Mouse (Mus musculus) limb, embryonic 14.5 days (tissue): ENCODE measurements at regions not wholly inside any gene's neighbourhood (a gene's known extent, or its start where the extent isn't known, plus 50 kb on each side); places are given as distances from the start of the nearest gene placed in this dataset.
A peak's percentile ranks its signal among the peaks of the same experiment; 100 is the strongest.

ENCODE experiments used
- ATAC-seq: fragments of 200-750 bp; cut with Nextera tagmentation; 2 replicates; pipeline ENCODE4 v1.8.0; 2017; ENCODE audit warnings: low read depth, moderate number of reproducible peaks, moderate TSS enrichment; ENCODE audit not compliant: low FRiP score
- DNase-seq: peaks from one replicate; pipeline ENCODE4 v3.0.0-alpha.2; 2015; ENCODE audit warnings: low spot score
- H3K27ac ChIP-seq: fragments of 300-500 bp; sonication (generic); replicated peaks from 2 replicates; pipeline ENCODE4 v1.5.1; 2014; ENCODE audit warnings: low read depth, mild to moderate bottlenecking, low read length, moderate library complexity, mixed read lengths
- H3K27me3 ChIP-seq: fragments of 300-500 bp; sonication (generic); 2 replicates; pipeline ENCODE4 v1.6.1; 2014; ENCODE audit warnings: low read length, mixed read lengths; ENCODE audit not compliant: control insufficient read depth, insufficient read depth
- H3K36me3 ChIP-seq: fragments of 300-500 bp; sonication (generic); 2 replicates; pipeline ENCODE4 v1.6.1; 2014; ENCODE audit warnings: mild to moderate bottlenecking, low read length, moderate library complexity, mixed read lengths; ENCODE audit not compliant: control insufficient read depth, insufficient read depth
- H3K4me1 ChIP-seq: fragments of 300-500 bp; sonication (generic); 2 replicates; pipeline ENCODE4 v1.6.1; 2014; ENCODE audit warnings: antibody characterized with exemption, low read length, mixed read lengths; ENCODE audit not compliant: control insufficient read depth, insufficient read depth
- H3K4me2 ChIP-seq: fragments of 300-500 bp; sonication (generic); replicated peaks from 2 replicates; pipeline ENCODE4 v1.6.1; 2014; ENCODE audit warnings: low read depth, mild to moderate bottlenecking, low read length, moderate library complexity; ENCODE audit not compliant: severe bottlenecking
- H3K4me3 ChIP-seq: fragments of 300-500 bp; sonication (generic); replicated peaks from 2 replicates; pipeline ENCODE4 v1.5.1; 2014; ENCODE audit warnings: low read length
- H3K9ac ChIP-seq: fragments of 300-500 bp; sonication (generic); 2 replicates; pipeline ENCODE4 v1.6.1; 2014; ENCODE audit warnings: mild to moderate bottlenecking, low read depth, low read length, moderate library complexity; ENCODE audit not compliant: severe bottlenecking
- H3K9me3 ChIP-seq: fragments of 300-500 bp; sonication (generic); 2 replicates; pipeline ENCODE4 v1.6.1; 2016; ENCODE audit warnings: low read length; ENCODE audit not compliant: control insufficient read depth
- POLR2A ChIP-seq: fragments of 200-500 bp; IDR thresholded peaks from 2 replicates; pipeline ENCODE4 v1.8.0; 2012; ENCODE audit warnings: inconsistent platforms, mild to moderate bottlenecking, moderate library complexity, borderline replicate concordance; ENCODE audit not compliant: insufficient read depth, insufficient read length; ENCODE audit errors: extremely low read depth
- WGBS: fragments of 180-500 bp; shearing (Covaris S2); extraction: QIAGEN DNeasy Blood & Tissue Kit; methylation state at CpG from one replicate; pipeline ENCODE4 v1.1.7; 2014; 5-methylcytosine and 5-hydroxymethylcytosine counted together

DNA sequence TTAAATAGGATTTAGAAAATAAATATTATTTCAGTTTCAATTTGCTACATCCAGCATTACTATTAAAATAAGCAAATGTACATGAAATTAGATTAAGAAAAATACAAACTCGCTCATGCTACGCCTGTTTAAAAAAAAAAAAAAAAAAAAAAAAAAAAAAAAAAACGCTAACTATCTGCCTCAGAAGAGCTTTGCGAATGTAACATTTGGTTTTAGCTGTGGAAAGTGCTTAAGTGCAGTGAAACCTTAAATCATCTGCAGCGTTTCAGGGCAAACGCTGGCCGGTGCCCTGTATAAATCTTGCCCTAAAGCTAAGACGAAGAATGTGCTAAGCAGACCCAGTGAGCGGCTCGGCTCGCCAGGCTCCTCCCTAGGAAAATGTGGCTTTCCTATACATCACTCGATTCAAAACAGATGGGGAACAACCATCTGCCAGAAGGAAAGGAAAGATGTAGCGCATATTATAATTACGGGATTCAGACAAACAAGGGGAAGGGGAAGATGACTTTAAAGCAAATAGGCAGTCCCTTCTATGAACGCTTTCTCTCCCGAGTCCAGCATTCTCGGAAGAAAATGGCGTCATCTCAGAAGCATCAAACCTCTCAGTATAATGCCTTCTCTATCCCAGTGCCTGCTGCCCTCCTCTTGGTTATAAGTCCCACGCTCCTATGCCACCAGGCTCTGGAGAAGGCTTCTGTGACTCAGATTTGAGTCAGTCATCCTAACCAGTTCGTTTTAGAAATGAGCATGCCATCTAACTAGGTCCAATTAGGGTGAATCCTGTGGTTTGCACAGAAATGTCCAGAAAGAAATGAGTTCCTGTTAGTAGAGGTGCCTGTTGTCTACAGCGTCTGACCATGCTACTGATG, 105.2 kb upstream of the Supt20 start:
- peak; percentile 90 for DNase-seq
- H3K9ac ChIP-seq = no peak overlapping the region
- H3K4me1 ChIP-seq = peaks cover 16% of the 10 kb centered on the region; the same call in 1 of the 2 replicates
- H3K4me3 ChIP-seq = peak overlapping the region; percentile 11
- no peaks in the 10 kb centered on the region for H3K27me3 ChIP-seq
- ATAC-seq = peak; percentile 86
- H3K36me3 ChIP-seq = no peaks in the 10 kb centered on the region
- WGBS = 30% methylated on average over 21 of the region's 21 CpGs
- H3K9me3 ChIP-seq = no peaks in the 10 kb centered on the region
- H3K27ac ChIP-seq = peak overlapping the region; percentile 75
- peak overlapping the region; percentile 44 for H3K4me2 ChIP-seq
- no peak for TF ChIP-seq POLR2A

DNA sequence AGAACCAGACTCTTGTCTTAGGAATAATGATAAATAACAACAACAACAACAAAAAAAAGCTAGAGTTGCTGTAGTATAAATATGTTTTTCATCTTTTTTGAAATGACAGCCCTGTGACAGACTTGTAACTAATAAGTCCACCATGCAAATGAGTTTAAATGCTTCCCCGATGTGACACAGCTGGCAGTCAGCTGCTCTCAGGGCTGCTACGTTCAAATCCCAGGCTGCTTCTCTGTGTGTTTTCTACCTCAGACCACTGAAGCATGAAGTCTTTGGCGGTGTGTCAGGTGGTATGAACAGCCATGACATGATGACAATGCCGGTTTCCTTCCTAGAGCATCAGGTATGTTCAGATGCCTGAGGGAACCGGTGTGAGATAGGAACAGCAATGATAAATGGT, 104.4 kb upstream of the Supt20 start:
- H3K27me3 ChIP-seq = no peaks in the 10 kb centered on the region
- no peak for DNase-seq
- no peaks in the 10 kb centered on the region for H3K9me3 ChIP-seq
- no peak overlapping the region for H3K9ac ChIP-seq
- peaks cover 19% of the 10 kb centered on the region; the same call in 1 of the 2 replicates for H3K4me1 ChIP-seq
- no peak overlapping the region for H3K4me3 ChIP-seq
- TF ChIP-seq POLR2A = no peak
- no peaks in the 10 kb centered on the region for H3K36me3 ChIP-seq
- no peak for ATAC-seq
- H3K27ac ChIP-seq = peak overlapping the region; percentile 75; the same call in 1 of the 2 replicates
- H3K4me2 ChIP-seq = no peak overlapping the region
- WGBS = 55% methylated on average over 5 of the region's 5 CpGs

DNA sequence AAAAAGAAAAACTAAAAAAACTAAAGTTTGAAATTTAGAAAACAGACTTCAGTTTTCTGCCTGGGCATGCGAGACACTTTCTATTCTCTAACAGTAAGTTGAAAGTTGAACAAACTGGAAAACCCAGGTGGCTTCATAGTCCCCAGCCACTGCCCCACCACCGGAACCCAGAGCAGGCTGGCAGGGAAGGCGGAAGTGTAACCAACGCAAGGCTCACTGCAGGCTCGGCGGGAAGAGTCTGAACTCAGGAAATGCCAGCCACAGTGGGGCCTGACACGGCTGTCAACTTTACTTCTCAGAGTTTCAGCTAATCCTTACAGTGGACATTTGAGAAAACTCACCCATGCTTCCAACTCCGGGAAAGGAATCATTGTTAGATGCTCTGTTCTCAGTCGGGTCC, 102.6 kb upstream of the Supt20 start:
- Histone ChIP-seq H3K9me3 (no peaks in the 10 kb centered on the region), H3K4me3 (no peak overlapping the region), H3K4me2 (no peak overlapping the region), H3K9ac (no peak overlapping the region), H3K27ac (no peak overlapping the region), H3K36me3 (no peaks in the 10 kb centered on the region), H3K27me3 (no peaks in the 10 kb centered on the region), H3K4me1 (peaks cover 19% of the 10 kb centered on the region; the same call in 1 of the 2 replicates)
- WGBS = 72% methylated on average over 9 of the region's 9 CpGs
- ATAC-seq (no peak), DNase-seq (no peak)
- no peak for TF ChIP-seq POLR2A

DNA sequence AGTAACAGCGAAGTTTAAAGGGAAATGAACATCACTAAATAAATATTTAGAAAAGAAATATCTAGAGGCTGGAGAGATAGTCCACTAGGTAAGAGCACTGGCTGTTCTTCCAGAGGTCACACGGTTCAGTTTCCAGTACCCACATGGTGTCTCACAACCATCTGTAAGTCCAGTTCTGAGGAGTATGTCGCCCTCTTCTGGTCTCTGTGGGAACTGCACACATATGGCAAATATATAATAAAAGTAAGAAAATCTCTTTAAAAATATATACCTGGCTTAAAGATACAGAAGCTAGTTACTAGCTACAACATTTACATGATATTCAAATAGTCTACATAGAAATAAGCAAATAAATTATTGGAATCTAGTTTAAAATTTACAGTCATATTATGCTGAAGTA, 101.4 kb upstream of the Supt20 start:
- no peak for TF ChIP-seq POLR2A
- Histone ChIP-seq H3K36me3 (no peaks in the 10 kb centered on the region), H3K27me3 (no peaks in the 10 kb centered on the region), H3K4me3 (no peak overlapping the region), H3K4me2 (no peak overlapping the region), H3K4me1 (peaks cover 19% of the 10 kb centered on the region; the same call in 1 of the 2 replicates), H3K9me3 (no peaks in the 10 kb centered on the region), H3K27ac (no peak overlapping the region), H3K9ac (no peak overlapping the region)
- 72% methylated on average over 3 of the region's 3 CpGs for WGBS
- no peak for ATAC-seq
- no peak for DNase-seq

DNA sequence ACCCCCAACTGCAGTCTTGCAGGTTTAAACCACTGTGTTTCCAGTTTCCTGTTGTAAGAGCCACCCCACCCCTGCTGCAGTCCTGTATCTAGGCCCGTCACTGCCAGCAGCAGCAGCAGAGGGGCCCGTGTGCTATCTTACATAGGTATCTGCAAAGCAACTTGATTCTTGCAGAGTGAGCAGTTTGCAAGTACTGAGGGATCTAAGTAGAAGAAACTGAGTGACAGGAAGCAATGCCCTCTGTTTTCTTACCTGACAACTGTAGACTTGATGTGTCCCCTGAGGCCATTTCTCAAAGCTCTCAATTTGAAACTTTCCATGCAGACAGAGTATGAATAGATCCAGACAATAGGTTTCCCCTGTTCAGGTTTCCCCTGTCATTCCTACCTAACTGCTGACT, 100.5 kb upstream of the Supt20 start:
- Histone ChIP-seq H3K27me3 (no peaks in the 10 kb centered on the region), H3K27ac (no peak overlapping the region), H3K36me3 (no peaks in the 10 kb centered on the region), H3K9me3 (no peaks in the 10 kb centered on the region), H3K4me1 (peaks cover 14% of the 10 kb centered on the region; the same call in 1 of the 2 replicates), H3K4me2 (no peak overlapping the region), H3K4me3 (no peak overlapping the region), H3K9ac (no peak overlapping the region)
- 64% methylated on average over 2 of the region's 2 CpGs for WGBS
- no peak for ATAC-seq
- DNase-seq = no peak
- no peak for TF ChIP-seq POLR2A
